Mouse (Mus musculus): ENCODE data around the gene Fstl1.

DNA sequence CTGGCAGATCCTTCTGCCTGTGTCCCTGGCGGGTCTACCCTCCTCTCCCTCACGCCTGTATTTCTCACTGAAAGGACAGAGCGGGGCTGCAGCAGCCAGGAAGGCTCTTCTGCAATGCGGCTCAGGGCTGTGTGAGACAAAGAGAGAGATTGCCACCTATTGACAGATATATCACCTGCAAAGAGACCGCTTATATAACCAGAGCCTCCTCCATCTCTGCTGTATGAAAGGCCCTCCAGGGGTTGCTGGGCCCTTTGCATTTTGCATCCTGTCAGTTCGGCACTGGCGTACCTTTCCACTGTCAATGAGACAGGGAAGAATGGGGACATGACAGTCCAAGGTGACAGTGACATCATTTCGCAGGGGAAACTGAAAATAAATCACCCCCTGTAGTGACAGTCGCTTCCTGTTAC, 35.8 kb downstream of the Fstl1 start:
- TF ChIP-seq CTCF (IDR thresholded peaks at IDR 0.05 in 2 of 3, conservative IDR thresholded peaks at IDR 0.05 in 1 of 3; ENCODE audit: control insufficient read depth in 1 of 3, insufficient read depth in 1 of 3, low read depth in 2 of 3, low read length in 3 of 3, poor library complexity in 1 of 3, severe bottlenecking in 1 of 3), result no peak; a peak in 1 of 6 replicates
- no peak for TF ChIP-seq POLR2AphosphoS2 (IDR thresholded peaks at IDR 0.05; ENCODE audit: low read length)
- TF ChIP-seq CHD1 (IDR thresholded peaks at IDR 0.05; ENCODE audit: low read depth, low read length), result no peak
- TF ChIP-seq USF2 (IDR thresholded peaks at IDR 0.05; ENCODE audit: borderline replicate concordance in 1 of 2, insufficient read depth in 1 of 2, low read depth in 1 of 2, low read length in 2 of 2), result no peak

All from MEL (cell line).